Mouse (Mus musculus) stomach, postnatal 0 days (tissue): ENCODE results near the gene Slc4a3.

Experiments used
- CTCF ChIP-seq: IDR thresholded peaks from 2 replicates; pipeline ENCODE4 v1.5.1; 2016; ENCODE audit warnings: antibody characterized with exemption, low read depth, mild to moderate bottlenecking, moderate library complexity
- EP300 ChIP-seq: optimal IDR thresholded peaks from 2 replicates; pipeline ENCODE3; 2016; ENCODE audit warnings: antibody characterized with exemption

- TF ChIP-seq CTCF (peak; percentile 100), EP300 (peak; percentile 18)
These were observed 13.3 kb downstream of the Slc4a3 start for GRCm38 (mm10) chr1:75559212-75559925.
